Comparison of ENCODE assay signal across 24 mouse cellular contexts in genomic region chr10:126257171-126257570, GRCm38 (mm10).
DNase-seq lines count a peak whose midpoint lies in the region; ATAC-seq and TF ChIP-seq lines count a peak whose summit lies in the region.
"Had no signal": no experiment of that assay in that cellular context is flagged by ENCODE, and none has a peak within 500 bp of the region (broad histone marks: within the 10 kb centered on the region; RNA-seq: fewer than 3 reads in every experiment).

No protein-coding gene starts in this region.

- no peak overlapping the region for H3K4me2 ChIP-seq in kidney, embryonic 16.5 days (replicated peaks; ENCODE audit: low read depth, low read length)
- H3K4me2 ChIP-seq: embryonic facial prominence, embryonic 15.5 days; forebrain, embryonic 15.5 days; heart, embryonic 13.5 days; hindbrain, embryonic 14.5 days; limb, embryonic 12.5 days; liver, embryonic 11.5 days; midbrain, embryonic 12.5 days had no signal

- no peak for ATAC-seq in kidney, embryonic 16.5 days (ENCODE audit: low FRiP score, low TSS enrichment)
- ATAC-seq: forebrain, embryonic 15.5 days; liver, postnatal 0 days; lung, postnatal 0 days had no signal

- no peak for TF ChIP-seq POLR2A in brain, embryonic 14.5 days (IDR thresholded peaks at IDR 0.05; ENCODE audit: borderline replicate concordance, extremely low read depth, insufficient read depth, insufficient read length, poor library complexity, severe bottlenecking)

- H3K4me3 ChIP-seq in kidney, embryonic 16.5 days (ENCODE audit: low read length), result no peak overlapping the region
- H3K4me3 ChIP-seq: embryonic facial prominence, embryonic 15.5 days; forebrain, embryonic 15.5 days; heart, embryonic 13.5 days; limb, embryonic 12.5 days; midbrain, embryonic 12.5 days had no signal

- 74% methylated on average over 8 of the region's 8 CpGs for WGBS in kidney, embryonic 16.5 days

- no peaks in the 10 kb centered on the region for H3K36me3 ChIP-seq in kidney, embryonic 16.5 days (ENCODE audit: insufficient read depth, low read length)
- H3K36me3 ChIP-seq: embryonic facial prominence, embryonic 15.5 days; forebrain, embryonic 15.5 days; heart, embryonic 13.5 days; limb, embryonic 12.5 days; midbrain, embryonic 12.5 days had no signal

- H3K4me1 ChIP-seq in kidney, embryonic 16.5 days (ENCODE audit: insufficient read depth, low read length), result no peaks in the 10 kb centered on the region
- H3K4me1 ChIP-seq: embryonic facial prominence, embryonic 15.5 days; forebrain, embryonic 15.5 days; heart, embryonic 13.5 days; limb, embryonic 12.5 days; midbrain, embryonic 12.5 days had no signal

- H3K27ac ChIP-seq in kidney, embryonic 16.5 days (ENCODE audit: low read length), result no peak overlapping the region
- H3K27ac ChIP-seq: embryonic facial prominence, embryonic 15.5 days; forebrain, embryonic 15.5 days; heart, embryonic 13.5 days; hindbrain, embryonic 14.5 days; limb, embryonic 12.5 days had no signal

- no peak overlapping the region for H3K9ac ChIP-seq in kidney, embryonic 16.5 days (replicated peaks; ENCODE audit: low read length)
- H3K9ac ChIP-seq: embryonic facial prominence, embryonic 15.5 days; forebrain, embryonic 15.5 days; heart, embryonic 13.5 days; hindbrain, embryonic 14.5 days; limb, embryonic 12.5 days; liver, postnatal 0 days; midbrain, embryonic 12.5 days had no signal

- H3K27me3 ChIP-seq in kidney, embryonic 16.5 days (ENCODE audit: insufficient read depth, low read length), result no peaks in the 10 kb centered on the region
- H3K27me3 ChIP-seq: embryonic facial prominence, embryonic 15.5 days; forebrain, embryonic 15.5 days; heart, embryonic 13.5 days; limb, embryonic 12.5 days; midbrain, embryonic 12.5 days had no signal

- H3K9me3 ChIP-seq in kidney, embryonic 16.5 days (ENCODE audit: low read length), result no peaks in the 10 kb centered on the region
- H3K9me3 ChIP-seq: embryonic facial prominence, embryonic 15.5 days; forebrain, embryonic 15.5 days; heart, embryonic 13.5 days; limb, embryonic 12.5 days; midbrain, embryonic 12.5 days had no signal

- TF ChIP-seq CTCF in brain, embryonic 14.5 days (IDR thresholded peaks at IDR 0.05; ENCODE audit: borderline replicate concordance, extremely low read depth, insufficient read depth, insufficient read length), result no peak

- peak; percentile 4 to 31 for DNase-seq in cerebellum, postnatal 10 days
- DNase-seq in cerebellum, postnatal 36 days, result no peak
- peak; percentile 5 to 24 for DNase-seq in kidney, postnatal 36 days
- DNase-seq in adrenal gland, postnatal 14 days, result peak; percentile 18
- peak; percentile 29 for DNase-seq in brain, embryonic 14.5 days (ENCODE audit: low read depth)
- no peak for DNase-seq in urinary bladder, adult 2 months (ENCODE audit: low spot score)
- DNase-seq in right cerebral cortex, postnatal 14 days, result no peak
- DNase-seq: cerebellum, adult 18-20 months; cerebellum, postnatal 25 days; embryo, embryonic 11 days; heart, adult 18-20 months; layer of hippocampus, postnatal 36 days; liver, postnatal 0 days; right cerebral cortex, postnatal 25 days; spleen, adult 18-20 months had no signal

Comparison
In these comparisons a context has a peak if more than half of its experiments do, and no peak if none do; other contexts are left out.
1. DNase-seq: peak in cerebellum, postnatal 10 days (2 of 2), kidney, postnatal 36 days (2 of 2), adrenal gland, postnatal 14 days (single experiment) and brain, embryonic 14.5 days (single experiment); none in cerebellum, postnatal 36 days (0 of 2), urinary bladder, adult 2 months (single experiment) and right cerebral cortex, postnatal 14 days (single experiment).